Mouse (Mus musculus) kidney, adult 18-20 months (tissue): Measurements from ENCODE around the gene Ccn2.

Experiments
- DNase-seq: peaks from one replicate; pipeline ENCODE4 v3.0.0; 2021

Gene Ccn2

GRCm38 (mm10) chr10:24642796-24643580 lies 47.7 kb downstream of the Ccn2 start:
- no peak for DNase-seq

- no peak for DNase-seq
Measured at GRCm38 (mm10) chr10:24645169-24645568, 49.9 kb downstream of the Ccn2 start.
